Mouse (Mus musculus): Measurements from ENCODE around the gene Pfkfb4.

DNA sequence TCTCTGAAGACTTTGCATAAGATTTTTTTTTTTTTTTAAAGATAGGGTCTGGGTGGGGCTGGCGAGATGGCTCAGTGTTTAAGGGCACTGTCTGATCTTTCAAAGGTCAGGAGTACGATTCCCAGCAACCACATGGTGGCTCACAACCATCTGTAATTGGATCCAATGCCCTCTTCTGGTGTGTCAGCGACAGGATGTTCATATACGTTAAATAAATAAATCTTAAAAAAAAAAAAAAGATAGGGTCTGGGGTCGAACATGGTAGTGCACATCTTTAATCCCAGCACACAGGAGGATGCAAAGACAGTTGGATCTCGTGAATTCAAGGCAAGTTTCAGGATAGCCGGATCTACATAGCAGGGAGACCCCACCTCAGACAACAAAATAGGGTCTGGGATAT lies 57.7 kb downstream of the Pfkfb4 start:
- TF ChIP-seq EP300 (IDR thresholded peaks at IDR 0.05), result no peak
- TF ChIP-seq CTCF (IDR thresholded peaks at IDR 0.05), result no peak

All from lung, postnatal 0 days (tissue).